In genomic region chr14:15797019-15797418, GRCm38 (mm10) we compare ENCODE assay signal across 25 mouse cellular contexts.
DNase-seq lines count a peak whose midpoint lies in the region; ATAC-seq lines count a peak whose summit lies in the region.
"Had no signal": no experiment of that assay in that cellular context is flagged by ENCODE, and none has a peak within 500 bp of the region (broad histone marks: within the 10 kb centered on the region; RNA-seq: fewer than 3 reads in every experiment).

No protein-coding gene starts in this region.

- H3K27ac ChIP-seq in embryonic facial prominence, embryonic 10.5 days (replicated peaks) = no peak overlapping the region
- H3K27ac ChIP-seq: embryonic facial prominence, embryonic 13.5 days; embryonic facial prominence, embryonic 15.5 days; forebrain, embryonic 13.5 days; forebrain, embryonic 15.5 days had no signal

- no peaks in the 10 kb centered on the region for H3K4me1 ChIP-seq in embryonic facial prominence, embryonic 10.5 days
- H3K4me1 ChIP-seq: embryonic facial prominence, embryonic 13.5 days; embryonic facial prominence, embryonic 15.5 days; forebrain, embryonic 13.5 days; forebrain, embryonic 15.5 days had no signal

- no peaks in the 10 kb centered on the region for H3K27me3 ChIP-seq in embryonic facial prominence, embryonic 10.5 days (replicated peaks; ENCODE audit: low read depth, poor library complexity, severe bottlenecking)
- H3K27me3 ChIP-seq: embryonic facial prominence, embryonic 13.5 days; embryonic facial prominence, embryonic 15.5 days; forebrain, embryonic 13.5 days; forebrain, embryonic 15.5 days; Patski had no signal

- no peak overlapping the region for H3K4me3 ChIP-seq in embryonic facial prominence, embryonic 10.5 days
- H3K4me3 ChIP-seq: embryonic facial prominence, embryonic 13.5 days; embryonic facial prominence, embryonic 15.5 days; erythroblast, embryonic 14.5 days; forebrain, embryonic 13.5 days; forebrain, embryonic 15.5 days had no signal

- DNase-seq in ES-CJ7 (ENCODE audit: low read depth, low spot score) = peak; percentile 93
- DNase-seq in R1 (ENCODE audit: low read depth, low spot score) = peak; percentile 90
- no peak for DNase-seq in embryonic facial prominence, embryonic 10.5 days (ENCODE audit: low spot score)
- no peak for DNase-seq in ovary, postnatal 14 days (ENCODE audit: low spot score)
- no peak for DNase-seq in layer of hippocampus, adult 18-20 months (ENCODE audit: low spot score in 2 of 2)
- DNase-seq: adrenal gland, adult 8-10 months; adrenal gland, postnatal 14 days; adrenal gland, postnatal 36 days; B cell, adult 2 months; cerebellum, adult 11-12 months; cerebellum, adult 2 months; cerebellum, adult 9-10 months; cerebellum, postnatal 10 days; cerebellum, postnatal 25 days; forebrain, postnatal 0 days had no signal

- H3K36me3 ChIP-seq in embryonic facial prominence, embryonic 10.5 days (replicated peaks) = no peaks in the 10 kb centered on the region
- H3K36me3 ChIP-seq: embryonic facial prominence, embryonic 13.5 days; embryonic facial prominence, embryonic 15.5 days; forebrain, embryonic 15.5 days; G1E had no signal

- 51% methylated on average over 2 of the region's 2 CpGs for WGBS in embryonic facial prominence, embryonic 10.5 days

- peak; percentile 34 for ATAC-seq in CD4-positive, CD25-positive, alpha-beta regulatory T cell, adult 4 months
- ATAC-seq in inflammation-experienced regulatory T-cells, adult 6 months = peak; percentile 19
- ATAC-seq: activated CD4-positive, CD25-positive, alpha-beta regulatory T cell, adult 4 months; forebrain, embryonic 13.5 days; forebrain, embryonic 15.5 days; forebrain, postnatal 0 days; Patski had no signal

- no peaks in the 10 kb centered on the region for H3K9me3 ChIP-seq in embryonic facial prominence, embryonic 10.5 days
- H3K9me3 ChIP-seq: embryonic facial prominence, embryonic 13.5 days; embryonic facial prominence, embryonic 15.5 days; forebrain, embryonic 13.5 days; forebrain, embryonic 15.5 days; G1E had no signal

Comparison
In these comparisons a context has a peak if more than half of its experiments do, and no peak if none do; other contexts are left out.
1. DNase-seq: peak in ES-CJ7 (single experiment) and R1 (single experiment); none in embryonic facial prominence, embryonic 10.5 days (single experiment), ovary, postnatal 14 days (single experiment) and layer of hippocampus, adult 18-20 months (0 of 2).